Mouse (Mus musculus) MEL-GATA-1-ER (cell line): ENCODE results near the gene Pglyrp1.

Experiments
- DNase-seq: peaks from one replicate; pipeline ENCODE4 v3.0.0-alpha.2; 2012; ENCODE audit warnings: low read depth; ENCODE audit errors: extremely low read depth

Pglyrp1 gene

DNA sequence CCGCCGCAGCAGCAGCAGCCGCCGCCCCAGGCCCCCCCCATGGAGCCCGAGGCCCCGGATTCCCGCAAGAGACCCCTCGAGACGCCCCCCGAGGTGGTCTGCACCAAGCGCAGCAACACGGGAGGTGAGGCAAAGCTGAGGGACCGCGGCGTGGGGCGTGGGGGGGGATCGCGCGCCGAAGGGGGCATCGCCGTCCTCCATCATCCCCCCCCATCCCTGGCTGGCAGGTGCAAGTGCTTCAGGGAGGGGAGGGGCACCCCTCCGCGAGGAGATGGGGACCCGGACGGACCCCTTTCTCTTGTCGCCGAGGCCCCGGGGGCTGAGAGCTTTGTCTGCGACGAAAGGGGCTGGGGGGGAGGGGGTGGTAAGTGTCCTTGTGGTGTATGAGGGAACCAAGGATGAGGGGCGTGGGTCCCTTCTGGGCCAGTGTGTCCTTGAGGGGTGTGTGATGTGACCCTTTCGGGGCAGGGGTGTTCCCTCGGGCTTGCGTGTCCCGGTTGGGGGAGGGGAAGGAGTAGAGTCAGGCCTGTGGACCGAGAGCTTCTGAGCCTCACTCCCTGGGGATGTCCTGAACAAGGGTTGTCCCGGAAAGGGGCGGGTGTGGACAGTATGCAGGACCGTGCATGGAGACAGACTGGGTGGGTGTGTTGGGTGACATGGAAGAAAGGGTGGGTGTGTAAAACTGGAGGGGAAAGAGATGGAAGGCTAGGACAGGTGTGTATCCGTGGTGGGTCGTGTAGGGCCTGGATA is 55.1 kb downstream of the Pglyrp1 start:
- DNase-seq: no peak

- DNase-seq: no peak
These were observed 55.8 kb downstream of the Pglyrp1 start for GRCm38 (mm10) chr7:18926911-18927310.

DNA sequence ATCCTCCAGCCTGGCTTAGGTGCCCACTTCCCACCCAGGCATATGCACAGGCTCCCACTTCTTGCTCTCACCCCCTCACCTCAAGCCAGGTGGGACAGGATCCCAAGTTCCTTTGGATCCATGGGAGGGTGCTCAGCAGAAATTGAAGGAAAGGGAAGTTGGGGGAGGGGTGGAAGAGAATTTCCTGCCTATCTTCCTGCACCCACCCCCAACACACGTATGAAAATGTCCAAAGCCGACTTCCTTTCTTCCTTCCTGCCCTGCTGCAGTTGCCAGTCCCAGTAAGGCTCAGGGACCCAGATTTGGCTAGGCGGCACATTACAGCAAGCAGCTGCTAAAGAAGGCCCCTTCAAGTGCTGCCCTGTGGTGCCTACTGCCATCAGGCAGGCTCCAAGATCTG is 56.6 kb downstream of the Pglyrp1 start:
- no peak for DNase-seq
